Mouse (Mus musculus): ENCODE measurements around the gene Rack1. TPM values are rescaled to one million over a fixed set of nuclear protein-coding genes. Genes with fewer than 3 reads are reported as not detected.

The Rack1 gene
- polyA plus RNA-seq, 1 experiment from 2014 or later: 818 TPM

Other genes starting within 250 kb of the Rack1 start
- 4.2 and 6.1 TPM in 2 replicates for gene Trim41, start 17.0 kb downstream of the Rack1 start, polyA plus RNA-seq (2016; fragmentation: Nextera tagmentation; extraction: Ambion mirVana)
- gene Trim7, start 25.8 kb downstream of the Rack1 start, polyA plus RNA-seq (2016; fragmentation: Nextera tagmentation; extraction: Ambion mirVana): 0.70 TPM in 1 of 2 replicates, not detected in the other
- 2.9 and 5.1 TPM in 2 replicates for gene Gm12184, start 26.3 kb downstream of the Rack1 start, polyA plus RNA-seq (2016; fragmentation: Nextera tagmentation; extraction: Ambion mirVana)
- gene Irgm1, start 71.4 kb downstream of the Rack1 start, polyA plus RNA-seq (2016; fragmentation: Nextera tagmentation; extraction: Ambion mirVana): 1.0 and 1.4 TPM in 2 replicates
- not detected in 2 replicates for gene Gm5431, start 101.9 kb downstream of the Rack1 start, polyA plus RNA-seq (2016; fragmentation: Nextera tagmentation; extraction: Ambion mirVana)
- gene Psme2b, start 145.9 kb downstream of the Rack1 start, polyA plus RNA-seq (2016; fragmentation: Nextera tagmentation; extraction: Ambion mirVana): 1.1 and 2.5 TPM in 2 replicates
- not detected in 2 replicates for gene Olfr56, start 178.6 kb downstream of the Rack1 start, polyA plus RNA-seq (2016; fragmentation: Nextera tagmentation; extraction: Ambion mirVana)
- gene 9930111J21Rik1, start 179.1 kb downstream of the Rack1 start, polyA plus RNA-seq (2016; fragmentation: Nextera tagmentation; extraction: Ambion mirVana): 0.14 and 0.28 TPM in 2 replicates
- not detected in 2 replicates for gene Gm12185, start 191.9 kb downstream of the Rack1 start, polyA plus RNA-seq (2016; fragmentation: Nextera tagmentation; extraction: Ambion mirVana)
- gene Tgtp1, start 193.8 kb downstream of the Rack1 start, polyA plus RNA-seq (2016; fragmentation: Nextera tagmentation; extraction: Ambion mirVana): not detected in 2 replicates

Measured in limb, embryonic 10.5 days (tissue).